Mouse (Mus musculus) cerebellum, postnatal 4 days (tissue): ENCODE data around the gene Eml3.

ENCODE experiments used
- DNase-seq, 2 experiments: peaks; one replicate each; pipeline ENCODE4 v3.0.0; 2022; ENCODE audit warnings: low spot score in 2 of 2, mixed read lengths in 1 of 2

Eml3 gene

GRCm38 (mm10) chr19:8987816-8988215, 58.5 kb downstream of the Eml3 start:
- DNase-seq, result no peak

GRCm38 (mm10) chr19:8988346-8989065, 59.2 kb downstream of the Eml3 start:
- DNase-seq, result no peak

- DNase-seq, result no peak
These were observed 59.8 kb downstream of the Eml3 start, which contains the start of gene Ahnak for GRCm38 (mm10) chr19:8989066-8989566. Gene Ahnak (plus strand): TSS chr19:8989284.

- DNase-seq, result no peak
These were observed 60.4 kb downstream of the Eml3 start for GRCm38 (mm10) chr19:8989567-8990431.

- DNase-seq, result no peak
These were observed 61.2 kb downstream of the Eml3 start for GRCm38 (mm10) chr19:8990432-8991102.
